Mouse (Mus musculus) neural tube, embryonic 11.5 days (tissue): ENCODE measurements around the gene Tbc1d20. TPM values are rescaled to one million over a fixed set of nuclear protein-coding genes. Genes with fewer than 3 reads are reported as not detected.
"Not testable (repeated sequence)": the region's sequence is repeated elsewhere in the genome, so short reads cannot be mapped to it uniquely, and the experiment has no call there.

ENCODE experiments used
- ATAC-seq: fragments of 200-750 bp; cut with Nextera tagmentation; 2 replicates; pipeline ENCODE4 v1.8.0; 2017; ENCODE audit warnings: moderate number of reproducible peaks, mild to moderate bottlenecking, moderate TSS enrichment, moderate library complexity; ENCODE audit not compliant: insufficient read depth, low FRiP score, low TSS enrichment
- DNase-seq: peaks from one replicate; pipeline ENCODE4 v3.0.0-alpha.2; 2015; ENCODE audit warnings: low spot score
- H3K27ac ChIP-seq: fragments of 300-500 bp; sonication (generic); 2 replicates; pipeline ENCODE4 v1.5.1; 2014; ENCODE audit warnings: low read depth, mild to moderate bottlenecking, low read length
- H3K27me3 ChIP-seq: fragments of 300-500 bp; sonication (generic); 2 replicates; pipeline ENCODE4 v1.6.1; 2014; ENCODE audit warnings: mild to moderate bottlenecking, low read length, mixed read lengths; ENCODE audit not compliant: control insufficient read depth, insufficient read depth
- H3K36me3 ChIP-seq: fragments of 300-500 bp; sonication (generic); 2 replicates; pipeline ENCODE4 v1.6.1; 2014; ENCODE audit warnings: mild to moderate bottlenecking, low read length, moderate library complexity, mixed read lengths; ENCODE audit not compliant: control insufficient read depth, insufficient read depth
- H3K4me1 ChIP-seq: fragments of 300-500 bp; sonication (generic); 2 replicates; pipeline ENCODE4 v1.6.1; 2014; ENCODE audit warnings: low read length, mixed read lengths; ENCODE audit not compliant: control insufficient read depth, insufficient read depth
- H3K4me2 ChIP-seq: fragments of 300-500 bp; sonication (generic); 2 replicates; pipeline ENCODE4 v1.6.1; 2014; ENCODE audit warnings: low read depth, mild to moderate bottlenecking, moderate library complexity
- H3K4me3 ChIP-seq: fragments of 300-500 bp; sonication (generic); 2 replicates; pipeline ENCODE4 v1.5.1; 2014; ENCODE audit warnings: low read depth, low read length
- H3K9ac ChIP-seq: fragments of 300-500 bp; sonication (generic); 2 replicates; pipeline ENCODE4 v1.6.1; 2014; ENCODE audit warnings: mild to moderate bottlenecking, low read length
- H3K9me3 ChIP-seq: fragments of 300-500 bp; sonication (generic); 2 replicates; pipeline ENCODE4 v1.6.1; 2016; ENCODE audit warnings: low read length; ENCODE audit not compliant: control insufficient read depth
- WGBS: fragments of 180-500 bp; shearing (Covaris S2); extraction: QIAGEN DNeasy Blood & Tissue Kit; methylation state at CpG from one replicate; pipeline ENCODE4 v1.1.7; 2014; 5-methylcytosine and 5-hydroxymethylcytosine counted together
- polyA plus RNA-seq: library from polyadenylated mRNA; unstranded; fragments of >200 nt; fragmentation: Nextera tagmentation; extraction: Ambion mirVana; gene quantifications from 2 replicates; pipeline ENCODE4 v1.2.1, GENCODE M21; 2014

Tbc1d20 gene
- polyA plus RNA-seq: 30.0 and 30.4 TPM in 2 replicates

- H3K4me1 ChIP-seq: peaks cover 8% of the 10 kb centered on the region; the same call in 1 of the 2 replicates
- H3K36me3 ChIP-seq: no peaks in the 10 kb centered on the region
- peak within 1 kb of the TSS; percentile 67; the same call in 1 of the 2 replicates for H3K27ac ChIP-seq
- peak within 1 kb of the TSS; percentile 86 for H3K9ac ChIP-seq
- H3K27me3 ChIP-seq: no peaks in the 10 kb centered on the region
- DNase-seq: peak; percentile 95
- no peaks in the 10 kb centered on the region for H3K9me3 ChIP-seq
- peak; percentile 95 for ATAC-seq
- H3K4me3 ChIP-seq: peak within 1 kb of the TSS; percentile 85
- under 1% methylated on average over 56 of the region's 70 CpGs for WGBS
- peak within 1 kb of the TSS; percentile 70 for H3K4me2 ChIP-seq
Measured at GRCm38 (mm10) chr2:152293727-152294475, at the start of gene Tbc1d20. TSS of gene Tbc1d20 (plus strand) at chr2:152293828.

- 90% methylated on average over 1 of the region's 1 CpGs for WGBS
- Histone ChIP-seq H3K4me1 (no peaks in the 10 kb centered on the region), H3K36me3 (peaks cover 4% of the 10 kb centered on the region), H3K9ac (no peak overlapping the region), H3K27me3 (no peaks in the 10 kb centered on the region), H3K9me3 (no peaks in the 10 kb centered on the region), H3K4me2 (no peak overlapping the region), H3K27ac (no peak overlapping the region), H3K4me3 (no peak overlapping the region)
- DNase-seq: no peak
- ATAC-seq: no peak
Measured at GRCm38 (mm10) chr2:152247213-152247612, 46.4 kb upstream of the Tbc1d20 start.

GRCm38 (mm10) chr2:152250511-152250910, 43.1 kb upstream of the Tbc1d20 start:
- ATAC-seq: no peak
- Histone ChIP-seq H3K9ac (no peak overlapping the region), H3K4me1 (no peaks in the 10 kb centered on the region), H3K9me3 (no peaks in the 10 kb centered on the region), H3K4me2 (no peak overlapping the region), H3K36me3 (peaks cover 11% of the 10 kb centered on the region), H3K4me3 (no peak overlapping the region), H3K27me3 (no peaks in the 10 kb centered on the region), H3K27ac (no peak overlapping the region)
- no peak for DNase-seq
- WGBS: 76% methylated on average over 2 of the region's 4 CpGs

- no peak overlapping the region for H3K27ac ChIP-seq
- WGBS: 98% methylated on average over 1 of the region's 1 CpGs
- peaks cover 7% of the 10 kb centered on the region for H3K36me3 ChIP-seq
- H3K27me3 ChIP-seq: no peaks in the 10 kb centered on the region
- DNase-seq (no peak), ATAC-seq (no peak)
- no peaks in the 10 kb centered on the region for H3K4me1 ChIP-seq
- H3K9ac ChIP-seq: no peak overlapping the region
- H3K4me2 ChIP-seq: no peak overlapping the region
- no peaks in the 10 kb centered on the region for H3K9me3 ChIP-seq
- H3K4me3 ChIP-seq: no peak overlapping the region
Measured at GRCm38 (mm10) chr2:152259739-152260138, 33.9 kb upstream of the Tbc1d20 start.

- Histone ChIP-seq H3K4me1 (no peaks in the 10 kb centered on the region), H3K27me3 (no peaks in the 10 kb centered on the region), H3K4me3 (no peak overlapping the region), H3K9ac (no peak overlapping the region), H3K4me2 (no peak overlapping the region), H3K36me3 (peaks cover 10% of the 10 kb centered on the region), H3K9me3 (no peaks in the 10 kb centered on the region), H3K27ac (no peak overlapping the region)
- no peak for DNase-seq
- 78% methylated on average over 2 of the region's 2 CpGs for WGBS
- no peak for ATAC-seq
Measured at GRCm38 (mm10) chr2:152273639-152274038, 20.0 kb upstream of the Tbc1d20 start.

- DNase-seq: no peak
Measured at GRCm38 (mm10) chr2:152281407-152281806, 12.2 kb upstream of the Tbc1d20 start.

GRCm38 (mm10) chr2:152287560-152287959, 6.1 kb upstream of the Tbc1d20 start:
- Histone ChIP-seq H3K9me3 (no peaks in the 10 kb centered on the region), H3K9ac (no peak overlapping the region), H3K4me3 (no peak overlapping the region), H3K4me2 (no peak overlapping the region), H3K36me3 (peaks cover 2% of the 10 kb centered on the region), H3K27me3 (no peaks in the 10 kb centered on the region), H3K4me1 (no peaks in the 10 kb centered on the region), H3K27ac (no peak overlapping the region)
- DNase-seq: no peak
- ATAC-seq: no peak
- WGBS: 93% methylated on average over 5 of the region's 5 CpGs

More at GRCm38 (mm10) chr2:152281407-152281806, 12.2 kb upstream of the Tbc1d20 start:
- ATAC-seq: no peak
- H3K27ac ChIP-seq: no peak overlapping the region
- peaks cover 5% of the 10 kb centered on the region for H3K36me3 ChIP-seq
- no peak overlapping the region for H3K4me3 ChIP-seq
- no peak overlapping the region for H3K4me2 ChIP-seq
- H3K9me3 ChIP-seq: no peaks in the 10 kb centered on the region
- no peaks in the 10 kb centered on the region for H3K4me1 ChIP-seq
- 93% methylated on average over 3 of the region's 3 CpGs for WGBS
- no peak overlapping the region for H3K9ac ChIP-seq
- no peaks in the 10 kb centered on the region for H3K27me3 ChIP-seq

- Histone ChIP-seq H3K9me3 (no peaks in the 10 kb centered on the region), H3K4me3 (no peak overlapping the region), H3K9ac (no peak overlapping the region), H3K36me3 (no peaks in the 10 kb centered on the region; the same call in 1 of the 2 replicates), H3K27ac (no peak overlapping the region), H3K4me1 (no peaks in the 10 kb centered on the region), H3K27me3 (no peaks in the 10 kb centered on the region), H3K4me2 (no peak overlapping the region)
- WGBS: 86% methylated on average over 8 of the region's 8 CpGs
- no peak for ATAC-seq
- DNase-seq: no peak
Measured at GRCm38 (mm10) chr2:152288046-152288445, 5.6 kb upstream of the Tbc1d20 start.

GRCm38 (mm10) chr2:152289623-152290022, 4.0 kb upstream of the Tbc1d20 start:
- H3K27ac ChIP-seq, H3K27me3 ChIP-seq, H3K9me3 ChIP-seq, DNase-seq, H3K4me3 ChIP-seq, H3K4me2 ChIP-seq, H3K36me3 ChIP-seq, ATAC-seq, H3K4me1 ChIP-seq, H3K9ac ChIP-seq: not testable (repeated sequence)
- WGBS: 94% methylated on average over 2 of the region's 2 CpGs
